Mouse (Mus musculus) limb, embryonic 11.5 days (tissue): ENCODE results near the gene C2cd4c. TPM values are rescaled to one million over a fixed set of nuclear protein-coding genes. Genes with fewer than 3 reads are reported as not detected.

Experiments
- ATAC-seq: fragments of 200-750 bp; cut with Nextera tagmentation; 2 replicates; pipeline ENCODE4 v1.8.0; 2017; ENCODE audit warnings: low read depth; ENCODE audit not compliant: insufficient number of reproducible peaks, low FRiP score, low TSS enrichment
- DNase-seq: peaks from one replicate; pipeline ENCODE4 v3.0.0-alpha.2; 2015; ENCODE audit warnings: low spot score
- H3K27ac ChIP-seq: fragments of 300-500 bp; sonication (generic); replicated peaks from 2 replicates; pipeline ENCODE4 v1.5.1; 2014; ENCODE audit warnings: low read depth, mild to moderate bottlenecking, low read length
- H3K27me3 ChIP-seq: fragments of 300-500 bp; sonication (generic); 2 replicates; pipeline ENCODE4 v1.6.1; 2014; ENCODE audit warnings: mild to moderate bottlenecking, low read length, mixed read lengths; ENCODE audit not compliant: control insufficient read depth, insufficient read depth
- H3K36me3 ChIP-seq: fragments of 300-500 bp; sonication (generic); 2 replicates; pipeline ENCODE4 v1.6.1; 2014; ENCODE audit warnings: mild to moderate bottlenecking, low read length, moderate library complexity, mixed read lengths; ENCODE audit not compliant: control insufficient read depth, insufficient read depth
- H3K4me1 ChIP-seq: fragments of 300-500 bp; sonication (generic); 2 replicates; pipeline ENCODE4 v1.6.1; 2014; ENCODE audit warnings: low read length, mixed read lengths; ENCODE audit not compliant: control insufficient read depth, insufficient read depth
- H3K4me2 ChIP-seq: fragments of 300-500 bp; sonication (generic); 2 replicates; pipeline ENCODE4 v1.6.1; 2014; ENCODE audit warnings: low read depth, mild to moderate bottlenecking, moderate library complexity; ENCODE audit not compliant: severe bottlenecking
- H3K4me3 ChIP-seq: fragments of 300-500 bp; sonication (generic); 2 replicates; pipeline ENCODE4 v1.5.1; 2014; ENCODE audit warnings: low read depth, low read length
- H3K9ac ChIP-seq: fragments of 300-500 bp; sonication (generic); 2 replicates; pipeline ENCODE4 v1.6.1; 2014; ENCODE audit warnings: mild to moderate bottlenecking, low read length
- H3K9me3 ChIP-seq: fragments of 300-500 bp; sonication (generic); 2 replicates; pipeline ENCODE4 v1.6.1; 2016; ENCODE audit warnings: low read length; ENCODE audit not compliant: control insufficient read depth
- WGBS: fragments of 180-500 bp; shearing (Covaris S2); extraction: QIAGEN DNeasy Blood & Tissue Kit; methylation state at CpG from one replicate; pipeline ENCODE4 v1.1.7; 2014; 5-methylcytosine and 5-hydroxymethylcytosine counted together
- polyA plus RNA-seq: library from polyadenylated mRNA; unstranded; fragments of >200 nt; fragmentation: Nextera tagmentation; extraction: Ambion mirVana; gene quantifications from 2 replicates; pipeline ENCODE4 v1.2.1, GENCODE M21; 2014

C2cd4c gene
- polyA plus RNA-seq, 1 experiment from 2014 or later: not detected

DNA sequence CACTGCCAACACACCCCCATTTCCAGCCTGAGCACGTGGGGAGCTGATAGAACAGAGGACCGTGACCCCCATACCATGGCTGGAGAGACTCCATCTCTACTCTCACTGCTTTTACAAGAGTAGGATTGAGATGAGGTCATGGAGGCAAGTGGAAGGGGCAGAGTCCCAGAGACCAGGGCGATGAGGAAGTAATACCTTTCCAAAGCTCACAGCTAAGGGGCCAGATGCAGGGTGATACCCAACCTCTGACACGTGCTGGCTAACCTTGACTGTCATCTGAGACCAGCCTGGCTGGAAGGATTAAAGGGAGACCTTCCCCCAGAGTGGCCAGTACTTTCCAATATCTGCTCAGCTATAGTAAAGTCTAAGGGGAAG is 26.1 kb downstream of the C2cd4c start:
- WGBS: 70% methylated on average over 4 of the region's 4 CpGs
- Histone ChIP-seq H3K4me3 (no peak overlapping the region), H3K36me3 (no peaks in the 10 kb centered on the region), H3K9me3 (no peaks in the 10 kb centered on the region), H3K27me3 (no peaks in the 10 kb centered on the region), H3K27ac (no peak overlapping the region), H3K4me1 (no peaks in the 10 kb centered on the region), H3K9ac (0 out of 2 replicates have a peak overlapping the region, but pooled peaks have one; percentile 18), H3K4me2 (no peak overlapping the region)
- no peak for ATAC-seq
- DNase-seq: no peak

DNA sequence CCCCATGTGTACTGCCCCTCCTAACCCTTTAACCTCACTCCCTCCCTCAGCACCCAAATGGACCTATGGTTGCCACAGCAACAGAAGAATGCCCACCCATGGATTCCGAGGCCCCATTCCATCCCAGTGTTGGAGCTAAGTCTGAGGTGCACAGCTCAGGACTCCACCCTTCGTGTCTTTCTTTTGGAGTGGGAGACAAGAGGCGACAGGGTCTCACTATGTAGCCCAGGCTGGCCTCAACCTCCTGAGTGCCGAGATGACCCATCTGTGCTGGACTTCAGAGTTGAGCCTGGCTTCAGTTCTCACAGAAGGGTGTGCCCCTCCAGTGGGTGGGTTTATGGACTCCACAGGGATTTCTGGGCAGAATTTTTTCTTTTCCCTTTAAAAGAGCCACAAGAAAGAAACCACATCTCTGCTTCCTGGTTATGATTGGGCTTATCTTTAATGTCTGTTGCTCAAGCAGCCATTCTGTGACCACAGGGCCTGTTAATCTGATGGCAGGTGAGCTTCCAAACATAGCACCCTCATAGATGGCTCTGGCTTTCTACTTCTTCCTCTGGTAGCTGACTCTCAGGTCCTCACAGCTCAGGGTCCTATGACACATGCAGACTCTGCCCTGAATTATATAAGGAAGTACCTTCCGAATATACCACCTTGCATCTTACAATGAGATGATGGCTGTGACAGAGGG is 26.6 kb downstream of the C2cd4c start, which contains the start of gene Theg:
Gene Theg, minus strand, starts transcription at position 271 of the 691 bp plus-strand sequence.
- H3K4me3 ChIP-seq: no peak within 1 kb of the TSS
- 87% methylated on average over 5 of the region's 5 CpGs for WGBS
- no peak within 1 kb of the TSS for H3K27ac ChIP-seq
- no peaks in the 10 kb centered on the region for H3K36me3 ChIP-seq
- H3K4me2 ChIP-seq: no peak within 1 kb of the TSS
- H3K4me1 ChIP-seq: no peaks in the 10 kb centered on the region
- H3K9ac ChIP-seq: 0 out of 2 replicates have a peak within 1 kb of the TSS, but pooled peaks have one; percentile 18
- H3K9me3 ChIP-seq: no peaks in the 10 kb centered on the region
- no peaks in the 10 kb centered on the region for H3K27me3 ChIP-seq
- ATAC-seq (no peak), DNase-seq (no peak)

DNA sequence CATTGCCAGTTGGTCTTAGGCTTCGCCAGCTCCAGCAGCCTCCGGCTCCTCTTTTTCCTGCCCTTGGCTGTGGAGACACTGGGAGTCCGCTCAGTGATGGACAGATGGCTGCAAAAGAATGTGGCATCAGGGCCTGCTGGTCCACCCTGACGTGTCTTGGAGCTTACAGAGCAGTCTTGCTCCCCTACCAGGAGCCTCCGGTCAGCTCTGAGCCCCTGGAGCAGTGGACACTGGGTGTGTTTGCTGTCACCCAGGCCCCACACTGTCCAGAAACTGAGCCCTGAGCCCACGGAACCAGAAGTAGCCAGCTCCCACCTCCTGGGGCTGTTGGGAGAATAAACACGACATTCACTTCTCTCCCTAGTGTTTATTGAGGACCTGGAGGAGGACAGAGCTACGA is 27.6 kb downstream of the C2cd4c start:
- no peak overlapping the region for H3K4me2 ChIP-seq
- H3K4me1 ChIP-seq: no peaks in the 10 kb centered on the region
- H3K9ac ChIP-seq: no peak overlapping the region
- no peak overlapping the region for H3K4me3 ChIP-seq
- no peak for ATAC-seq
- WGBS: 73% methylated on average over 8 of the region's 8 CpGs
- no peaks in the 10 kb centered on the region for H3K36me3 ChIP-seq
- H3K9me3 ChIP-seq: no peaks in the 10 kb centered on the region
- DNase-seq: no peak
- H3K27ac ChIP-seq: no peak overlapping the region
- no peaks in the 10 kb centered on the region for H3K27me3 ChIP-seq

DNA sequence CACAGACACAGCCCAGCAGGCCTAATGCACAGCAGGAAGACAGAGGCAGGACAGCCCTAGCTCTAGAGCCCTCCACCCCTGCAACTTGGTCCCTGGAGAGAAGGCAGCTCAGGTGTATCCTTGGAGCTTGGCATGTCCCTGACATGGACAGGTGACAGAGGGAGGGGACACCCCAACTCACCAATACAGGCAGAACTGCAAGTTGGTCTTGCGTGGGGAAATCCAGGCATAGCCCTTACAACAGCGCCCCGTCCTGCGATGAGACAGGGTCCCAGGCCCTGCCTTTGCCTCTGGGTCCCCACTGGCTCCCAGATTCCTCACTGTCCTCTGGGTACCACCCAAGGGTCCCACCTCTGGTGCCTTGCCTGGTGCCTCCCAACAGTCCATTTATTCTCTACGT is 28.1 kb downstream of the C2cd4c start:
- H3K36me3 ChIP-seq: no peaks in the 10 kb centered on the region
- H3K4me1 ChIP-seq: no peaks in the 10 kb centered on the region
- H3K27ac ChIP-seq: no peak overlapping the region
- WGBS: 96% methylated on average over 5 of the region's 5 CpGs
- no peak overlapping the region for H3K4me2 ChIP-seq
- H3K9ac ChIP-seq: no peak overlapping the region
- no peak overlapping the region for H3K4me3 ChIP-seq
- DNase-seq (no peak), ATAC-seq (no peak)
- no peaks in the 10 kb centered on the region for H3K9me3 ChIP-seq
- no peaks in the 10 kb centered on the region for H3K27me3 ChIP-seq

DNA sequence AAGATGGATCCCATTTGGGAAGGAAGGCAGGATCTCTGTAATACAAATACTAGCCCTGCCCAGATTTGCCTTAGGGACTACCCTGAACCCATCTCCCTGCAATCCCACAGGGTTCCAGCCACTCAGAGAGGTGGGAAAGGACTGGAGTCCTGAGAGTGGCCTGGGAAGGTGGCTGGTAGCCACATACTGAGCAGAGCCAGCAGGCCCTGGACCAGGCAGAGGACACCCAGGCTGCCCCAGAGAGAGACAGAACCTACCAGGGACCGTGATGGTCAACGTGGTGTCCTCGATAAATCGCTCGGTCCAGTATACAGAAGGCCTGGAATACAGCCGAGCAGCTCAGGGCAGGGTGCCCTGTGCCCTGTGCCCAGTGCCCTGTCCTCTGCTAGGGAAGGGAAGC is 28.7 kb downstream of the C2cd4c start:
- Histone ChIP-seq H3K4me3 (no peak overlapping the region), H3K4me2 (no peak overlapping the region), H3K27ac (no peak overlapping the region), H3K27me3 (no peaks in the 10 kb centered on the region), H3K9ac (no peak overlapping the region), H3K9me3 (no peaks in the 10 kb centered on the region), H3K4me1 (no peaks in the 10 kb centered on the region), H3K36me3 (no peaks in the 10 kb centered on the region)
- DNase-seq (no peak), ATAC-seq (no peak)
- WGBS: 94% methylated on average over 6 of the region's 6 CpGs

DNA sequence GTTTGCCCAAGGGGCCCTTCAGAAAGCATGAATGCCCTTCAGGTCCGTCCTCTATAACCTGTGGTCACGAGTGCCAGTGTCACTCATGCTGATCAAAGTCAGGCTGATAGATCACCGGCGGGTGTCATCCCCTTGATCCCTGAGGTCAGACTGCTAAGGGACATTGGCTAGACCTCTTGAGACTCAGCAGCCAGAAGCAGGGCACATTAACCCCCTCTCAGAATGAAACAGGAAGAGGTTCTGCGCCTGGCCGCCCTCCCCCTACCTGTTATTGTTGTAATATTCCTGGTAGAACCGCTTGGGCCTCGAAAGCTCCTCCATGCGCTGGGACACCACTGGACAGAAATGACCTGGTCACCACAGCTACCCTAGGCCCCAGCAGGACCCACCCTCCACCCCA is 29.4 kb downstream of the C2cd4c start:
- Histone ChIP-seq H3K4me3 (no peak overlapping the region), H3K9me3 (no peaks in the 10 kb centered on the region), H3K36me3 (no peaks in the 10 kb centered on the region), H3K27me3 (no peaks in the 10 kb centered on the region), H3K27ac (no peak overlapping the region), H3K9ac (no peak overlapping the region), H3K4me1 (no peaks in the 10 kb centered on the region), H3K4me2 (no peak overlapping the region)
- DNase-seq: no peak
- 77% methylated on average over 9 of the region's 9 CpGs for WGBS
- no peak for ATAC-seq

DNA sequence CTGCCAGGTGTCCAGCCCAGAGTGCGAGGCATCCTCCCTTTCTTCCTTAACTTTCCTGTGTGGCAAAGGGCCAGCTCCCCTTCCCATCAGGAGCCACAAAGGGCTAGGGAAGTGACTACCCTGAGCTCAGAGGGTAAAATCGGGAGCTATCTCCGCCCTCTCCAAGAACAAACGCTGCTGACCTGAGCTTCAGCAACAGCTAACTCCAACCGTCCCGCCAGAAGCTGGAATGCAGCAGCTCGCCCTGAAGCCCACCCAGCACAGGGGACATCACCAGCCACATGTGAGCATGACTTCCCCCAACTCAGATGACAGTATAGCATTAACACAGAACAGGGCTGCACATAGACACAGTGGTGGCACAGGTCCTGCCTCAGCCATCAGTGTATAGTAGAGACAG is 29.8 kb downstream of the C2cd4c start:
- no peak overlapping the region for H3K9ac ChIP-seq
- no peaks in the 10 kb centered on the region for H3K27me3 ChIP-seq
- no peaks in the 10 kb centered on the region for H3K9me3 ChIP-seq
- no peaks in the 10 kb centered on the region for H3K36me3 ChIP-seq
- no peak overlapping the region for H3K4me2 ChIP-seq
- ATAC-seq (no peak), DNase-seq (no peak)
- no peak overlapping the region for H3K4me3 ChIP-seq
- 59% methylated on average over 7 of the region's 7 CpGs for WGBS
- no peak overlapping the region for H3K27ac ChIP-seq
- no peaks in the 10 kb centered on the region for H3K4me1 ChIP-seq

DNA sequence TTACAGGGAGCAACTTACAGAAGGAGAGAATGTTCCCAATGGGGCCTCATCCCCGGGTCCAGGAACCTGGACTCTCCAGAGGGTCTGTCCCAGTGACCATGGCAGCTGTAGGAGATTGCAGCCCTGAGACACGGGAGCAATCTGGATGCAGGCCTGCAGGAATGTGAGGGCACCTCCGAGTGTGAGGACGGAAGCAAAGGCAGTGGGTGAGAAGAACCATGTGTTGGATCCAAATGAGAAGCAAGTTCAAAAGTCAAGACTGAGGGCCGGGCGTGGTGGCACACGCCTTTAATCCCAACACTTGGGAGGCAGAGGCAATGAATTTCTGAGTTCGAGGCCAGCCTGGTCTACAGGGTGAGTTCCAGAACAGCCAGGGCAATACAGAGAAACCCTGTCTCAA is 32.3 kb downstream of the C2cd4c start:
- no peak overlapping the region for H3K9ac ChIP-seq
- no peaks in the 10 kb centered on the region for H3K27me3 ChIP-seq
- 88% methylated on average over 8 of the region's 8 CpGs for WGBS
- ATAC-seq (no peak), DNase-seq (no peak)
- H3K4me2 ChIP-seq: no peak overlapping the region
- no peak overlapping the region for H3K27ac ChIP-seq
- no peaks in the 10 kb centered on the region for H3K36me3 ChIP-seq
- H3K9me3 ChIP-seq: no peaks in the 10 kb centered on the region
- H3K4me1 ChIP-seq: no peaks in the 10 kb centered on the region
- no peak overlapping the region for H3K4me3 ChIP-seq

DNA sequence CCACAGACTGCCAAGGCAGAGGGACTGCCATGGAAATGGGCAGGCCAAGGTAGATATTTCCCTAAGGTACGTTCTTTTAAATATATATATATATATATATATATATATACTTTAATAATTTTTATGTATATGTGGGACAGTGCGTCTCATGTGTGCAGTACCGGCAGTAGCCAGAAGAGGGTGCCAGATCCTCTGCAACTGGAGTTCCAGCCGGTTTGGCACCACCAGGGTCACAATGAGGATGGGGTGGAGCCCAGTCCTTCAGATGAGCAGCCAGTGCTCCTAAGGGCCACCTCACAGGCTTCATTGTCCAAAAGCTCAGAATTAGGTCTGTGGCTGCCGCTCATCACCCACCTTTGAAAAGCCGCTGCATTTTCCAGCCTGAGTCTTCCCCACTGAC is 33.0 kb downstream of the C2cd4c start:
- Histone ChIP-seq H3K4me2 (no peak overlapping the region), H3K27ac (no peak overlapping the region), H3K4me3 (no peak overlapping the region), H3K9ac (no peak overlapping the region), H3K27me3 (no peaks in the 10 kb centered on the region), H3K9me3 (no peaks in the 10 kb centered on the region), H3K36me3 (no peaks in the 10 kb centered on the region), H3K4me1 (no peaks in the 10 kb centered on the region)
- DNase-seq (peak; percentile 79), ATAC-seq (no peak)
- WGBS: 44% methylated on average over 6 of the region's 6 CpGs
